Mouse (Mus musculus) kidney, postnatal 25 days (tissue): ENCODE data around the gene 2410137M14Rik.

Source experiments
- DNase-seq, 2 experiments: peaks; one replicate each; pipeline ENCODE4 v3.0.0; 2021; ENCODE audit warnings: mixed read lengths in 2 of 2

2410137M14Rik gene

GRCm38 (mm10) chr17:36947051-36947819 lies 33.8 kb downstream of the 2410137M14Rik start:
- DNase-seq, result peak; percentile 56 to 71

GRCm38 (mm10) chr17:36944121-36944775 lies 36.8 kb downstream of the 2410137M14Rik start:
- no peak for DNase-seq

DNA sequence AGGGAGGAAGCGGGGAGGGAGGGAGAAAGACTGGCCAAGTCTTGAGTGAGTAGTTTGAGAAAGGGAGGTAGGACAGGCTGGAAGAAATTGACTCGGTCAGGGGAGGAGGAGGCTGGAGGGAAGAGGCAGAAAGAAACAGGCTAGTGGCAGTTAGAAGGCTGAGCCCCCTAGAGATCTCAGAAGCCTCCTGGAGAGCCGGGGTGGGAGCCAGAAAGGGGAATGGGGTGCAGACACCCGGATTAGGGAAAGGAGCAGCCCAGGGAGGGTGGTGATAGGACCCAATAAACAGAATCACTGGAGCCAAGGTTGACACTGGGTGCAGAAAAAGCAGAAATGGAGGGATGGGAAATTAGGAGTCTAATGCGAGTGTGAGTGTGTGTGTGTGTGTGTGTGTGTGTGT lies 37.3 kb downstream of the 2410137M14Rik start:
- DNase-seq, result no peak

- peak in 1 of 2 experiments; percentile 39 for DNase-seq
Measured at GRCm38 (mm10) chr17:36942791-36943471, 38.1 kb downstream of the 2410137M14Rik start, which contains the start of gene Rnf39. Gene Rnf39 (plus strand): TSS chr17:36942918.

DNA sequence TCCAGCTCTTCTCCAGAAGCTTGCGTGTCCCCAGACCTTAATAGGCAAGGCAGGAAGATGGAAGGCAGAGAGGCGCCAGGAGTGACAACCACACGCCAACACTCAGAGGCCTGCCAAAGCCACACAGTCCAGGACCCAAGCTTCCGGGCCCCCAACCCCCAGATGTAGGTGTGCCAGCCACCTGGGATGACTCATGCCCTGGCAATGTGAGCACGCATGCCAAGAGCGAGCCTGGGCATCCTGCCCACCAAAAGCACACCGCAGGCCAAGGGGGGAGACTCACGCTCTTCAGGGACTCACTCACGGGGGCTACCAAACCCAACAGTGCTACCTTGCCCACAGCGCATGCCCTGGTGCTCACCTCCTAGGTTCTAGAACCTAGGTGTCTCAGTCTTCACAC lies 38.6 kb downstream of the 2410137M14Rik start:
- DNase-seq, result peak; percentile 50 to 72

DNA sequence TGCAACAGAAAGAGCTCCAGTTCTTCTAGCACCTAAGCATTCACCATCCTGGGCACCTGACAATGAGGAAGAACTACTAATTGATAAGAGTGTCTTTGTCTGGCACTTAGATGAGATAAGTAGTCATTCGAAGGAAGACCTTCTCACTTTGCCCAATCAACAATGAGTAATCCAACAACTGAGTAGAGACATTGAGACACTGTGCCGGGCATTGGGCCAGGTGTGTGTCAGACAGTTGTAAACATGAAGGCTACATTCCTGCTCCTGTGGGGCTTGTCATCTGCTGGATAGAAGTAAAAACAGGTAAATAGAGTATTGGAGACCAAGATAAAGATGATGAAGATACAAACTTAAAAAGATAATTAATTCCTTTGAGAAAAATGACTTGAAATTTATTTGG lies 43.0 kb downstream of the 2410137M14Rik start:
- no peak for DNase-seq

DNA sequence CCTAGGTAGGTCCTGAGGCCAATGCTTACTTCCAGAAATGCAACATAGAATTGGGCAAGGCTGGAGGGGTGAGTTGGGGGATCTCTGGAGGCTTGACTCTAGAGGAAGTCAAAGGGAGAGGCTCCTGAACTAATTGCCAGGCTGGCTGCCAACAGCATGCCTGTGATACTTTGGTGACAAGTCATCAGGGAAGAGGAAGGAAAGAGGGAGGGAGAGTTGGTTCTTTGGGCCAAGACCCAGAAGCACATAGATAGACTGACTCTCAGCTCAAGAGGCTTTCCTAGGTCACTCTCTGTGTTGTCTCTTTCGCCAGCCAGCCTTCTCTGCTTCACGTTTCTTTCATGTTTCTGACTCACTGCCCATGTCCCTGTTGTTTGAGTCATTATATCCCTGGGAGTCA lies 49.2 kb downstream of the 2410137M14Rik start:
- peak; percentile 68 to 79 for DNase-seq

GRCm38 (mm10) chr17:36931130-36931529 lies 49.9 kb downstream of the 2410137M14Rik start:
- DNase-seq, result no peak

- DNase-seq, result peak in 1 of 2 experiments; percentile 65
Measured at GRCm38 (mm10) chr17:36930233-36930632, 50.8 kb downstream of the 2410137M14Rik start.

GRCm38 (mm10) chr17:36929236-36929932 lies 51.7 kb downstream of the 2410137M14Rik start:
- no peak for DNase-seq
